Mouse (Mus musculus) kidney, postnatal 36 days (tissue): ENCODE results near the gene Mul1.
"Not testable (repeated sequence)": the region's sequence is repeated elsewhere in the genome, so short reads cannot be mapped to it uniquely, and the experiment has no call there.

Experiments
- DNase-seq, 2 experiments: peaks; one replicate each; pipeline ENCODE4 v3.0.0; 2021 to 2022; ENCODE audit warnings: mixed read lengths in 2 of 2

Gene Mul1

DNA sequence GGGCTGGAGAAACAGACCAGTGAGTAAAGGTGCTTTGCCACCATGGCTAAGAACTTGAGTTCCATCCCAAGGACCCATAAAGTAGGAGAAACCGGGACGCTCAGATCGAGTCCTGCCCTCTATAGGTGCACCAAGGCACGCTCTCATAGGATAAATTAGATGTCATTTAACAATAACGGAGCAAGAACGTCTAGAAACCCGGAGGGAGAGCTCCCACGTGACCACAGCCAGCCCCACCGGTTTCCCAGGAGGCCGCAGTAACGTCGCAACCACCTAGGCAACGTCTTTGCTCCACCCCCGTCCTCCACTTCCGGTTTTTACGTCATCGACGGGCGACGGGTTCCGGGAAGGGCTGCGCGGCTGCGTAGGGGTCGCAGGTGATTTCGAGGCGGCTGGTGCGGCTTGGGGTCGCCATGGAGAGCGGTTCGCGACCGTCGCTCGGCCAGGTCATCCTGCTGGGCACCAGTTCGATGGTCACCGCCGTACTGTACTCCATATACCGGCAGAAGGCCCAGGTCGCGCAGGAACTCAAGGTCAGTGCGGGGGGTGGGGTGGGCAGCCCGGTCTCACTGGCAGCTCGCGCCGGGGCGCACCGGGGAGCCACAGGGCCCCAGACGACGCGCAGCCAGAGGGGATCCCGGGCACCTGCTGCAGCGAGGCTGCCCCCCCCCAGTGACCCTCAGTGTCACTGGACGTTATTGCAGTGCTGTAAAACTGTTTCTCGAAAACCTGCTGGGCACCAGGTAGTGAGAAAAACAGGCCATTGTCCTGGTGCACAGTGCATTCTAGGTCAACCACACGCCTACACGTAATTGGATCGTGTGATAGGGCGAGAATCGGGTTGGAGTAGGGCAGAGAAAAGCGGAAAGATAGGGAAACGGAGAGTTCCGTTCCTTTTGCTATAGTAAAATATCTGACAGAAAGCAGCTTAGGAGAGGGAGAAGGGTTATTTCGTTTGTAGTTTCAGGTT, at the start of gene Mul1:
TSS of gene Mul1 (plus strand) at position 325 of the 970 bp plus-strand sequence.
- DNase-seq, result peak; percentile 96 to 97

DNA sequence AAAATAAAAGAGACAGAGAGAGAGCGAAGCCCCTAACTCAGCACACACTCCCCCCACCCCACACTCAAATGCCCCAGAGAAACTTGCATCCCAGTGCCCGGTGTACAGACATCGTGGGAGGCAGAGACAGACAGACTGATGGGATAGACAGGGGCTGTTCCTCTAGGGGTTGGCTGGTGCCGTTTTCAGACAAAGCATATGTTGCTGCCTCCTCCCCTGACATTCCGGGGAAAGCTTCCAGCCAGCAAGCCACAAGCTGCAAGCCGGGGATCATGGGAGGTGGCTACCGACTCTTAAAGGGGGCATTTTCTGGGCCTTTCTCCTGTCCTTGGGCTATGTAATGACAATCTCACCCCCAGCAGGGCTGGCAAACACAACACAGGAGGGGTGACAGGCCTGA, 40.8 kb upstream of the Mul1 start:
- DNase-seq, result no peak

DNA sequence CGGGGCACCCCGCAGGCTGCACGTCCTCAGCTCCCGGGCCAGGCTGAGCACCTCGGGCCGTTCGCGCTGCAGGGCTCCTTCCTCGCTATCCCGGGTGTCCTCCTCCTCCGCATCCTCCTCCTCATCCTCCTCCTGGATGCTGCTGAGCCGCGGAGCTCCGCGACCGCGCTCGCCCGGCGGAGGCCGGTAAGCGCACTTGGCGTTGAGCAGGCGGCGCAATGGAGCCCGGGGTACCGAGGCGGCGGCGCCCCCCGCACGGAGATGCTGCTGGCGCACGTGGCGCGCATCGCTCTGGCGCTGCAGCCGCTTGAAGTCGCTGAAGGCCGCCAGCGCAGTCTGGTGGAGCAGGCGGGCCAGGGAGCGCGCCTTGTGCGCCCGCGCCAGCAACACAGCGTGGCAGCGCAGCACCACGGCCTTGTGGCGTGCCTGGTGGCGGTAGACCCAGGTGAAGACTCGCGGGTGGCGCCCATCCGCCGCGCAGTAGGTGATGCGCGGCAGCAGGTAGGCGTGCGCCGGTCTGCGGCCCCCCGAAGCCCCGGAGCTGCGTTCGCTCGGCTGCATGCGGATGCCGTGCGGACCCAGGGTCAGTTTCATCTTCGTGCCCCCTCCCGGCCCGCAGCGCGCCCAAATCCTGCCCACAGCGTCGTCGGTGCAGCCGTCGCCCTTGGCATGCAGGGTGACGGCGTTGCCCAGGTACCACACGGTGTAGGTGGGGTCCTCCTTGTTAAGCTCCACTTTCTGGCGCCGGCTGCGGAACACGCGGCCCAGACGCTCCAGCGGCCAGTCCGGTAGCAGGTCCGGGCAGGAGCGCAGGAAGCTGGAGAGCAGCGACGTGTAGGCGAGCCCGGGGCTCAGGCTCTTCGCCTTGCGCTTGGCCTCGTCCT, 39.1 kb upstream of the Mul1 start:
- DNase-seq, result peak in 1 of 2 experiments; percentile 22

DNA sequence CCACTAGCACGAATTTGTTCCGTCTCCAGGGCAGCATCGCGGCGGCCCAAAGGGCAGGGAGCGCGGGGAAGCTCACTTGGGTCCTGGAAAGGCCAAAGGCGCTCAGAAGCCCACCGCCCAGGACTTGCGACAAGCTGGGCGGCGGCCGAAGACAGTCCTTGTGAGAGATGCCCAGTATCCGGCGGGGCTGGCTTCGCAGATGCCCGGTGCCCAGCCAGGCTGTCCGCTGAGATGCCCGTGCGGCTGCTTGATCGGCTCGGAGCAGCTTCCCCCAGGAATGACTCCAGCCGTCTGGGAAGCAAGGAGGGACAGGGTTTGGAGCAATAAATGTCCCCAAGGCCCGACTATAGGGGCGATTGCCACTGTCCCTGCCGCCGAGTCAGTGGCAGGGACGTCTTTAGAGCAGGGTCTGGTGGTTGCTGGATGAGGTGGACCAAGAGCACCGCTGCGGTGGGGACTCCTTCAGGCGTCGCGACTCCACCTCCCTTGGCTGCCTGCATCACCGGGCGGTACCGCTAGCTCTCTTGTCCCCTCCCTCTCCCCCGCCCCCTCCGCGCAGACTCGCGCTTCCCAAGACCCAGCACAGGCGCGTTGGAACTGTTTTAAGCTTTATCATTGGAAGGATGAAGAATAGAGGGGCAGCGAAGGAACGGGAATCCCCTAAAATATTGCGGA, 38.4 kb upstream of the Mul1 start, which contains the start of gene Fam43b:
TSS of gene Fam43b (minus strand) at position 558 of the 675 bp plus-strand sequence.
- peak; percentile 26 to 63 for DNase-seq

DNA sequence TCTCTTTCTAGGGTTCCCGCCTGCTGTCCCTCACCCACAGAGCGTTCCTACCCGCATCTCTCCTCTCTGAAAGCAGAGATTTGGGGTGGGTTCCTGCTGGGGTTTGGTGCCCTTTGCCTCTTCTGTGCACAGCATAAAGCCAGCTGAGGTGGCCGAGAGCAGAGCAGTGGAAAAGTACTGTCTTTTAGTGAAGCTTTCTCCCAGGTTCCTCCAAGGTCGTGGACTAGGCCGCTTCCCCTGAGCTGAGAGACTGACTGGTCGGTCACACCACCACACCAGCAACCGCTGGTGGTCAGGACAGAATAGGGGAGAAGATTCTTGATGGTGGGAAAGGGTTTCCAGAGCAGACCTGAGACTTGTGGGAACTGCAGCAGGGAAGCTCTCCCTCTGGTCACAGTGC, 37.8 kb upstream of the Mul1 start:
- DNase-seq, result no peak

DNA sequence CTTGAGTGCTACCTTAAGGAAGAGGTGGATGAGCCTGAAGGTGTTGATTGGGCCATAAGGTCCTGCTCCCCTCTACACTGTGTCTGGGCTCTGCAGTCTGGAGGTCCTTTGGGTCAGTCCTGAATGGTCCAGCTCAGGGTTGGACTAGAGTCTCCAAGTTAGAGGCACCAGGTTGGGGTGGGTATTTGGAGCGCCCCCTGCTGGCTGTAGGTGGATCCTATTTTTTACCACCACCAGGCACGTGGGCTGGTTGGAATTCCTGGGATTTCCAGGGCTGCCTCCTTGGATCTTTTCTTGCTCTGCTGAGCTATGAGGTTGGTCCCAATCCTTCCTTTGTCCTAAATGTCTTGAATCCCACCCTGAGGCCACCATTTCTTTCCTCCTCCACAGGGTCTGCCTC, 29.7 kb upstream of the Mul1 start:
- peak; percentile 62 to 82 for DNase-seq

DNA sequence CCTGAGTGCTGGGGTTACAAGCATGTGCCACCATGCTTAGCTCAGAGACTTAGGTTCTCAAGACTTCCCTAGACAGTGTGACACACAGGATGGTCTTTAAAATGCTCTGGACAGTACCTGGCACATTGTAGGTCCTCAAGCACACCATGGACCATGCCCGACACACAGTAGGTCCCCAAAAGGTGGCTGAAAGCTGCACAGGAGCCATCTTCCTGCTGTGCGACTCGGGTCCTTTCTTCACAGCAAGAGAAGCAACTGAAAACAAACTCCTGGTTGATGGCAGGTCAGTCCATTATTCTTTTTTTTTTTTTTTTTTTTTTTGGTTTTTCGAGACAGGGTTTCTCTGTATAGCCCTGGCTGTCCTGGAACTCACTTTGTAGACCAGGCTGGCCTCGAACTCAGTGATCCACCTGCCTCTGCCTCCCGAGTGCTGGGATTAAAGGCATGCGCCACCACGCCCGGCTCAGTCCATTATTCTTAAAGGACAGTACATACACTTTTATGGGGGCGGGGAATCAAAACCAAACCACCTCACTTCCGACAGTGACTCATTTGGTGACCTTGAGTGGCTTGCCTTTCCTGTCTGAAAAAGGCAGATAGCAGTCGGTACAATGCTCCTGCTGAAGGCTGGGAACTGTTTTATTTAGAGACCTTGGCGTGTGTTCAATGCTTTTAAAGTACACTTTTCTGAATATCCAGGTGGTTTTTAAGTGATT, 26.8 kb upstream of the Mul1 start:
- DNase-seq, result peak; percentile 17 to 43

DNA sequence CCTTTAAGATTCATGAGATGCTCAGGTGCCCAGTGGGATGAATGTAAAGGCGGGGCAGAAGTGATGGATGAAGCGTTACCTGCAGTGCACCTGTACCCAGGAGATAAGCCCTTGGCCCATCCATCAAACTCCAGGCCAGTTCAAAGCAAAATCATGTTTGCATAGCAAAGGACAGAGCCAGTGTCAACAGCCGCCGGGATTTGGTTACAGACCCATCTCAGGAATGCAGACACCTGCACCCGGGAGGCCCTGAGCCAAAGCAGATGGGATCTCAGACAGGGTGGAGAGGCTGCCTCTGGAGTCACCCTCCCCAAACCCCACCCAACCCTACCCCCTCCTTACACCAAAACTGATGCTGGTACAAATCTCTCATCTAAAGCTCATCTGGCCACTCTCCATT, 23.5 kb upstream of the Mul1 start:
- DNase-seq, result no peak

DNA sequence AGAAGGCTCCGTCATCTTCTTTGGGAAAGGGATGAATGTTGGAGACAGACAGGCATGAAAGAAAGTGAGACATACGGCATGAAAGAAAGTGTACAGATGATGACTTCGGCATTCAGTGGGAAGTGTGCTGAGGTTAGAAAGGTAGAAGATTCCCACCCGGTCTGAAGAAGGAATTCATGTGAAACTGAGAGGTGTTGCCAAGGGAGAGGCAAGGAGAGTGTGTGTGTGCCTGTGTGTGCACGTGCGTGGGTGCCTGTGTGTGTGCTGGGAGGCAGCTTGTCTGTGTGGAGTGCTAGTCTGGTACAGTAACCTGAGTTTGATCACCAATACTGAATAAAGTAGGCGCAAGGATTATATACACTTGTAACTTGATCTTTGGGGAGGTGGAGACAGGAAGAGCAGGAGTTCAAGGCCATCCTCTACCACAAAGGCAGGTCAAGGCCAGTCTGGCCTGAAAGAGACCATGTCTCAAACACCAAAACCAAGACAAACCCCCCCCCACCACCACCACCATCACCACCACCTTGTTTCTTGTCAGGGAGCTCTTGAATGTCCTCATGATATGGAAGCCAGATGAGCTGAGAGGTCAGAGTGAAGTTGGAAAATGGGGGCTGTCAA, 22.9 kb upstream of the Mul1 start:
- DNase-seq, result no peak

DNA sequence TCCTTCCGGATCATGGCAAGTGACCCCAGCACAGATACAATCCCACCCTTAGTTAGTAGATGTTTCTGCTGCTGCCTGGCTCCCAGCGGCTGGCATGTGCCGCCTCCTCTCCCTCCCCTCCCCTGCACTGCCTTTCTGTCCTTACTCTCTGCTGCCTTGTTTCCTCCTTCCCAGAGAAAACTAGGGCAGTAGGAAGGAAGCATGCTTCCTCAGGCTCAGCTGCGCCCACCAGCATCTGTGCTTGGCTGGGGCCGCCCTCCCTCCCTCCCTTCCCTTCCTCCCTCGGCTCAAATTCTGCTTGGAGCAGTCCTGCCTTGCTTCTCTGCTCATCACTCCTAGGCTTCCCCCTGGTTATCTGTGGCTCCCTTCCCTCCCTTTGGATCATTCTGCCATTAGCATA, 19.7 kb upstream of the Mul1 start:
- peak; percentile 23 to 37 for DNase-seq

DNA sequence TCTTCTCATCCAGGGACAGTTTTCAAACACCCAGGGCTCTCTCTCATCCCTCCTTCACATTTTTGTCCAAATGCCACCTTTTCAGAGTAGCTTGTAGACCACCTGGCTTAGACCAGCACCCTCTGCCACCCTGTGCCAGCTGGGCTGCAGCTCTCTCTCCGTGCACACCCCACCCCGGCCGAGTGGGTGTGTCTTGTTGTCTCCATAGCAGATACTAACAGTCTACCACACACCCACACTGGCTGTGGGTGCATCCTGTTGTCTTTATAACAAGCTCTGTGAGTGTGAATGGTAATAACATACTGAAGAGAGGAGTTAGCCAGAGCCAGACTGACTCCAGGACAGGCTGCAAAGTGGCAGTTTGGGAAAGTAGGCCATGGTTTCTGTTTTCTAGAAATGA, 18.5 kb upstream of the Mul1 start:
- DNase-seq, result no peak

DNA sequence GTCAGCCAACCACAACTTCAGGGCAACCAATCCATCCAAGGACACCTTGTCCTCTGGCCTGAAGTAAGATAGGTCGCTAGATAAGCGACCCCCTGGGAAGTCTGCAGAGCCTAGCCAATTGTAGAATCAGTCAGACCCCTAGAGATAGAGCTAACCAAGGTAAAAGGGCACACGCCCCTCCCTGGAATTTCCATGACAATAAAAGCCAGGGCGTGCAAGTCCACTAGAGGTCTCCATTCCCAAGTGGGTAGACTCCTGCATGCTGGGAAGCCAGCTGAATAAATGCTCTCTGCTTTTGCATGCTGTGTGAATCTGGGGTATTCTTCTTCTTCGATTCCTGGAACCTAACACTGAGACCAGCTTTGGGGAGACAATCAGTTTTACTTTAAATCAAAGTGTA, 18.1 kb upstream of the Mul1 start:
- DNase-seq, result no peak

DNA sequence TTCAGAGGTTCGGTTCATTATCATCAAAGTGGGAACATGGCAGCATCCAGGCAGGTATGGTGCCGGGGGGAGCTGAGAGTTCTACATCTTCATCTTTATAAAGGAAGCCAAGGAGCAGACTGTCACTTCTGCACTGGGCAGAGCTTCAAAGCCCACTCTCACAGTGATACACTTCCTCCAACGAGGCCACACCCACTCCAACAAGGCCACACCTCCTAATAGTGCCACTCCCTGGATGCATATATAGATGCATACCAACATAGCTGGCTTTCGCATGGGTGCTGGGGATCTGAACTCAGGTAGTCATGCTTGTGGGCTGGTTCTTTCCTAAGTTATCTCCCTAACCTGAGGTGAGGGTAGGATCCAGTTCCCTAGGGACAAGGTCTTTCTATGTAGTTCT, 16.6 kb upstream of the Mul1 start:
- DNase-seq, result no peak

DNA sequence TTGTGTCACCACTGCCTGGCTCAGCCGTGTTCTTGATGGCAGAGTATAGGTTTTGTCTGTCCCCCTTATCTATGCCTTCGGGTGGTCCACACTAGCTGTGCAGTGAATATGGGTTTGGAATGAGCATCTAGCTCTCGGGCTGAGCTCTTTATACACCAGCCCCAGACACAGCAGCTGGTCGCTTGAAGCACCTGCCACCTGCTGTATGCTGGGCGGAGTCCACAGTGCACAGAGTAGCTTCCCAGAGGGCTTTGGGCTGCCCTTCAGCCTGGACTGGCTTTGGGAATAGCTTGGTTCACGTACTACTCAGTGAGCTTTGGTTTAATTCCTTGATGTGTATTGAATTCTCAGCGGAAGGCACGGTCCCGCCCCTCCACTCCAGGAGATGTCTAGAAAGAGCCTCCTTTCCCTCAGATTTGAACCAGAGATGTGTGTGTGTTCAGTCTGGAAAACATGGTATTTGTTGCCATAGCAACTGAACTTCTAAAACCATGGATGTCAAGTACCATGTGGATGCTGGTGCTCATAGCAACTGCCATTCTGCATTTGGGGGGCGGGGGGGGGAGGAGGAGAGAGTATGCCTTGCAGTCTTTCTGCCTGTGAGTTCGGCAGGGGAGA, 16.0 kb upstream of the Mul1 start:
- no peak for DNase-seq

DNA sequence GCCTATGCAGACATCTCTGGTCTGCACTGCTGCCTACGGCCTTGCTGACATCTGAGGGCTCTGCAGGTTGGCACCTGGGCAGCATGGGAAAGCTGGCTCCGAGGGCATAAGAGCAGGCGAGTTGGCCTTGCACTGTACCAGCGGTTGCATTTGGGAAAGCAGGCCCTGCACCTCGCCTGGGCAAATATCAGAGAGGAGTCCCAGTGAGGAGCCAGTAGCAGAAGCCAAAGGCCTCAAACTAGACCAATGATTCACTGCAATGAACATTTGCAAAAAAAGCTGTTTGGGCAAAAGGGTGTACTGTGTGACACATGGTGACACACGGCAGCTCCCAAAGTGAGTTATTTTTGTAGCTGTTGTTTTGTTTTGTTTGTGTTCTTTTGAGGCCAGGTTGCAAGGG, 9.4 kb upstream of the Mul1 start:
- no peak for DNase-seq

DNA sequence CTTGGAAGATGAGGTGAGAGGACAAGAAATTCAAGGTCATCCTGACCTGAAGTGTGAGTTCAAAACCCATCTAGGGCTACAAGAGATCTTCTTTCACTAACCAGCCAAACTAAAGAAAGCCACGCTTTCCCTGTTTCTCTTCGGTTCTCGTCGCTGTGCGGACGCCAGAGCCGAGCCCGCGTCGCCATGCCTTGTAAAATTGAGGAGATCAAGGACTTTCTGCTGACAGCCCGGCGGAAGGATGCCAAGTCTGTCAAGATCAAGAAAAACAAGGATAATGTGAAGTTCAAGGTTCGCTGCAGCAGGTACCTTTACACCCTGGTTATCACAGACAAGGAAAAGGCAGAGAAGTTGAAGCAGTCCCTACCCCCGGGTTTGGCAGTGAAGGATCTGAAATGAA, 8.9 kb upstream of the Mul1 start:
- not testable (repeated sequence) for DNase-seq

DNA sequence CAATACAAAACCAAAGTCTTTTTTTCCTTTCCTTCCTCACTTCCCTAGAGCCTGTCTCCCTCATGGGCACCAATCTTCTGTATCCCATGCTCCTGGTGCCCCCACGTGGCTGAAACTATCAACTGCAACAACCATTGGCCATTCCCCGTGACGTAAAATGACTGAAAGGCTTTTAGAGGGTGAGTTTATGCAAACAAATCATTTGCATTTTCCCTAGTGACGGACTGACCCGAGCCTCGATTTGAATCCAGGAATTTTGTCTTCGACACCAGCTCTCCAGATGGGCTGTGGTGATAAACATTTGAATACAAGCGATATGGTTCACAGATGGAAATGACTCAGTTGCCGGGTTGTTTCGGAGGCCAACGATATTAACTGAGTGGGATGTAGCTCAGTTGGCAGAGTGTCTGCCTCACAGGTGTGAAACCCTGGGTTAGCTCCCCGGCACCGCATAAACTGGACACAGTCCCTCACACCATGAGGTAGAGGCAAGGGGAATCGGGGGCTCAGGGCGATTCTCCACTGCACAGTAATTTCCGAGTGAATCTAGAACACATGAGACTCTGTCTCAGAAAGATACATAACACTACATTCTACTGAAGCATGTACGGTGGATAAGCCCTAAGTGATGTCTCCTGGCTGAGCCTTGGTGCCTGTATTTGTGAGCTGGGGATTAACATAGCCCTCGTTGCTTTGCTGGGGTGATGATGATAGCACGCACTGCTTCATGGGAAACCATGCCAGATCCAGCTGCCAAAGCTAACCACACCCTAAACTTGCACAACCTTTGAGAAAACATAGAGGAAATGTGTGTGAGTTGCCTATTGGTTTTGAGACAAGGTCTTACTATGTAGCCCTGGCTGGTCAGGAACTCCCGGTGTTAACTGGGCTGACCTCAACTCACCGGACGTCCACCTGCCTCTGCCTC, 7.4 kb upstream of the Mul1 start:
- DNase-seq, result peak; percentile 80 to 94

DNA sequence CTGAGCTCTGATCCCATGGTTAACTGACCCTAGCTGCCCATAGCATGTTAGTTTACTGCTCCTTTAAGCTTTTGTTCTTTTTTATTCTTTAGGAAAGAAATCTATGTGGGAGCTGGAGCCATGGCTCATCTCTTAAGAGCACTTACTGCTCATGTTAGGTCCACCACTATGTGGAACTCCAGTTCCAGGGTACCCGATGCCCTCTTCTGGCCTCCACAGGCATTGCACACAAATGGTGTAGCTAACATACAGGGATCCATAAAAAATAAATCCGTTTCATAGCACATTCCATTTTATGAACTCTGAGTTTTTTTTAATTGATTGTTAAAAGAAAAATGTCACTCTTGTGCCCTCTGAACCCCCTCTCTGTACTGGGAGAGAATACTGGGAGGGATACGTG, 4.7 kb upstream of the Mul1 start:
- peak; percentile 34 to 79 for DNase-seq

DNA sequence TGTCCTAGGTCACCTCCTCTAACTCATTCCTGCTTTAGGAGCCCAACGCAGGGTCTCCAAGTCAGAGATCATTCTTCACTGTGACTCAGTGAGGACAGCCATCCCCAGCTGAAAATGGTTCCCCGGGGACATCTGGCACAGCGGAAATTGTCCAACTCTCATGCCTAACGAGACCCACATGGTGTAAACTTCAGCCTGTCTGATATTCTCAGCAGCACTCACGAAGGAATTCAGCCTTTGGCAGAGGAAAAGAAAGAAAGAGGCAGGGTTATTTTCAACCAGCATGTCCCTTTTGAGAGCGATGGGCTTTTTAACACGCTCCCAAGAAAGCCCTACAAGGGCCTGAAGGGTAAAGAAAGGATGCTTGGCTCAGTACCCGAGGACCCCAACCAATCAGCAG, 3.1 kb upstream of the Mul1 start:
- no peak for DNase-seq

DNA sequence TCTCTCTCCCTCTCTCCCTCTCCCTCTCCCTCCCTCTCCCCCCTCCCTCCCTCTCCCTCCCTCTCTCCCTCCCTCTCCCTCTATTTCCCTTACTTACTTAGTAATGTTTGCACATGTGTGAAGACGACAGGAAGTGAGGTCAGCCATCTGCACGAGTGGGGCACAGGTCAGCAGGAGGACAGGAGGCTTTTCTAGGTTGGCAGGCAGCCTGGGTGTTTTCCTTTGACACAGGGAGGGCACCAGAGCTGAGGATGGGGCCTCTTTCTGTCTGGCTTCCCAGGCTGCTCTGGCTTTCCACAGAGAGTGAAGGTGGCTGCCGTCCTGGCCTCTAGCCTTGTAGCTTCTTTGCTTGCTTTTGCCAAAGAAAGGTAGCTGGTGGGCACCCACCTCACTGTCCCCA, 5.6 kb downstream of the Mul1 start:
- no peak for DNase-seq
